Comparison of ENCODE assay signal across 27 mouse cellular contexts in the genomic region with DNA sequence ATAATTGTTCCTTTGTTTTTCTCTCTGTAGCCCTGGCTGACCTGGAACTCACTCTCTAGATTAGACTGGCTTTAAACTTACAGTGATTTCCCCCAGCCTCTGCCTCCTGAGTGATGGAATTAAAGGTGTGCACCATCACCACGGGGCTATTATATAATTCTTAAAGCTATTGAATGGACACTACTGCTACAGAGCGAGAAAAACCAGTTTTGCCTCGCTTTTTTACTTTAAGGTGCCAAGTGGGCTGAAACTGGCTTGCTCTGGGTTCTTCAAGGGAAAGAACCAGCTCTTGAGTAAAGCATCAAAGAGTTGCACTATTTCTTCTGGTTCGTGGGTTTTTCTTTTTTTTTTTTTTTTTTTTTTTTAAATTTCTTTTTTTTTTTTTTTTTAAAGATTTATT. TPM values are rescaled to one million over a fixed set of nuclear protein-coding genes. Genes with fewer than 3 reads are reported as not detected.
DNase-seq lines count a peak whose midpoint lies in the region; ATAC-seq and TF ChIP-seq lines count a peak whose summit lies in the region.
"Had no signal": no experiment of that assay in that cellular context is flagged by ENCODE, and none has a peak within 500 bp of the region (broad histone marks: within the 10 kb centered on the region; RNA-seq: fewer than 3 reads in every experiment).

No protein-coding gene starts in this region.

- H3K27me3 ChIP-seq in E14TG2a.4 (ENCODE audit: insufficient read depth, low read length) = no peaks in the 10 kb centered on the region
- H3K27me3 ChIP-seq in stomach, embryonic 15.5 days (replicated peaks) = no peaks in the 10 kb centered on the region
- H3K27me3 ChIP-seq: embryonic facial prominence, embryonic 13.5 days; Patski had no signal

- H3K4me3 ChIP-seq in E14TG2a.4 (replicated peaks; ENCODE audit: low read length) = 0 out of 2 replicates have a peak overlapping the region, but pooled peaks have one; percentile 41
- H3K4me3 ChIP-seq in stomach, embryonic 15.5 days (replicated peaks) = no peak overlapping the region
- H3K4me3 ChIP-seq: embryonic facial prominence, embryonic 13.5 days; heart, embryonic 10.5 days; hindbrain, embryonic 10.5 days had no signal

- H3K27ac ChIP-seq in stomach, embryonic 15.5 days = no peak overlapping the region
- H3K27ac ChIP-seq: embryonic facial prominence, embryonic 13.5 days; heart, embryonic 10.5 days; hindbrain, embryonic 10.5 days; hindbrain, postnatal 0 days; liver, embryonic 14.5 days had no signal

- TF ChIP-seq CTCF in E14TG2a.4 (conservative IDR thresholded peaks at IDR 0.05; ENCODE audit: low read length) = no peak

- H3K9me3 ChIP-seq in E14TG2a.4 (ENCODE audit: low read length) = no peaks in the 10 kb centered on the region
- no peaks in the 10 kb centered on the region for H3K9me3 ChIP-seq in stomach, embryonic 15.5 days
- H3K9me3 ChIP-seq: embryonic facial prominence, embryonic 13.5 days; heart, embryonic 10.5 days; hindbrain, embryonic 10.5 days had no signal

- no peaks in the 10 kb centered on the region for H3K36me3 ChIP-seq in E14TG2a.4 (ENCODE audit: insufficient read depth, low read length)
- H3K36me3 ChIP-seq in stomach, embryonic 15.5 days = no peaks in the 10 kb centered on the region
- H3K36me3 ChIP-seq: embryonic facial prominence, embryonic 13.5 days; heart, embryonic 10.5 days; hindbrain, embryonic 10.5 days had no signal

- no peak overlapping the region for H3K4me2 ChIP-seq in stomach, embryonic 15.5 days
- H3K4me2 ChIP-seq: embryonic facial prominence, embryonic 13.5 days; midbrain, embryonic 11.5 days had no signal

- ATAC-seq in activated CD4-positive, CD25-positive, alpha-beta regulatory T cell, adult 4 months = peak; percentile 37
- peak; percentile 53; the same call in 1 of the 2 replicates for ATAC-seq in stomach, embryonic 15.5 days (ENCODE audit: insufficient read depth, low FRiP score, low read depth)
- ATAC-seq in granulocyte monocyte progenitor cell, adult 5-6 weeks (replicated peaks; ENCODE audit: poor library complexity, severe bottlenecking) = no peak
- ATAC-seq: forebrain, embryonic 16.5 days; hindbrain, postnatal 0 days; Patski had no signal

- peak; percentile 36 for DNase-seq in kidney, adult 9 months
- DNase-seq in kidney, postnatal 10 days = no peak
- no peak for DNase-seq in B cell, adult 2 months
- DNase-seq: cerebellum, postnatal 10 days; gastrocnemius, postnatal 25 days; kidney, adult 18-20 months; retina, postnatal 1 day; thymus, postnatal 25 days had no signal

- peaks cover 54% of the 10 kb centered on the region for H3K4me1 ChIP-seq in E14TG2a.4 (replicated peaks; ENCODE audit: low read depth, low read length)
- no peaks in the 10 kb centered on the region for H3K4me1 ChIP-seq in stomach, embryonic 15.5 days
- H3K4me1 ChIP-seq: embryonic facial prominence, embryonic 13.5 days; hindbrain, embryonic 10.5 days had no signal

- WGBS in stomach, embryonic 15.5 days = 57% methylated on average over 4 of the region's 4 CpGs

- no peak overlapping the region for H3K9ac ChIP-seq in stomach, embryonic 15.5 days
- H3K9ac ChIP-seq: embryonic facial prominence, embryonic 13.5 days; liver, embryonic 14.5 days had no signal

RNA-seq across cellular contexts. Expression of gene Slc35a3, which starts 10.3 kb away (rescaled TPM):
- polyA plus RNA-seq in activated CD4-positive, CD25-positive, alpha-beta regulatory T cell, adult 4 months (2017; shearing (Covaris generic)) = 1 to 10 TPM; 5.4 to 7.7 TPM
- polyA plus RNA-seq in stomach, embryonic 15.5 days (2015; fragmentation: Nextera tagmentation; extraction: Ambion mirVana) = 21.5 and 22.3 TPM in 2 replicates
- total RNA-seq in granulocyte monocyte progenitor cell, adult 5-6 weeks (2014; fragmentation: Nextera tagmentation) = 30.0 and 33.6 TPM in 2 replicates
- 59.4 and 68.3 TPM in 2 replicates for total RNA-seq in granulocyte monocyte progenitor cell, adult 5-6 weeks (2017)

RNA-seq across cellular contexts. Expression of gene Gm43191, which starts 41.9 kb away (rescaled TPM):
- polyA plus RNA-seq in activated CD4-positive, CD25-positive, alpha-beta regulatory T cell, adult 4 months (2017; shearing (Covaris generic)) = not detected
- polyA plus RNA-seq in stomach, embryonic 15.5 days (2015; fragmentation: Nextera tagmentation; extraction: Ambion mirVana) = 0.61 TPM in 1 of 2 replicates, not detected in the other
- total RNA-seq in granulocyte monocyte progenitor cell, adult 5-6 weeks (2014; fragmentation: Nextera tagmentation) = not detected in 2 replicates
- total RNA-seq in granulocyte monocyte progenitor cell, adult 5-6 weeks (2017) = not detected in 2 replicates
- total RNA-seq: adrenal gland, adult 18-20 months; gastrocnemius, postnatal 25 days; hindbrain, postnatal 0 days; layer of hippocampus, postnatal 25 days; left cerebral cortex, postnatal 14 days; monocyte, adult 5-6 weeks had no signal
- polyA plus RNA-seq: embryonic facial prominence, embryonic 13.5 days; forebrain, embryonic 16.5 days; heart, postnatal 0 days; hindbrain, embryonic 10.5 days; hindbrain, postnatal 0 days; limb, embryonic 14.5 days; liver, embryonic 14.5 days; midbrain, embryonic 11.5 days; neural tube, embryonic 11.5 days had no signal
